In the genomic region with DNA sequence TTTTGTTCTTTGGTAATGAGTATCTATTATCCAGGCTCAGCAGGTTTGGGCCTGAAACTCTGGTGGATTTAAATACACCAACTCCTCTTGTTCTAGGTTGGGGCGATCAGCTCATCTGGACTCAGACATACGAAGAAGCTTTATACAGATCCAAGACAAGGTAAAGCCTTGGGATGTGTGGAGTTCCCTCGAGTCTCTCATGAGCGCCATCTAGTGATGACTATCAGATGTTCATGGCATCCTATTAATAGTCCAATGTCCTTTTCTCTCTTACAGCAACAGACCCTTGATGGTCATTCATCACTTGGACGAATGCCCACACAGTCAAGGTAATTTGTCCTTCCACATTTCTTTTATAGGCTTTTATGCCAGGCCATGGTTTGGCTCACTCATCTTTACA, we compare ENCODE assay signal across 9 mouse cellular contexts. TPM values are rescaled to one million over a fixed set of nuclear protein-coding genes. Genes with fewer than 3 reads are reported as not detected.
DNase-seq lines count a peak whose midpoint lies in the region; ATAC-seq and TF ChIP-seq lines count a peak whose summit lies in the region.
"Had no signal": no experiment of that assay in that cellular context is flagged by ENCODE, and none has a peak within 500 bp of the region (broad histone marks: within the 10 kb centered on the region; RNA-seq: fewer than 3 reads in every experiment).

No protein-coding gene starts in this region.

- H3K4me3 ChIP-seq in neural tube, embryonic 11.5 days (ENCODE audit: low read depth, low read length), result no peak overlapping the region
- H3K4me3 ChIP-seq in cerebellum, adult 2 months (replicated peaks; ENCODE audit: insufficient read depth, low read depth, low read length), result no peak overlapping the region
- H3K4me3 ChIP-seq: myocyte had no signal

- TF ChIP-seq POLR2A in cerebellum, adult 2 months (IDR thresholded peaks at IDR 0.05; ENCODE audit: borderline replicate concordance, insufficient read depth, low read length), result no peak

- peak; percentile 28 for DNase-seq in gastrocnemius, adult 18-20 months (ENCODE audit: low spot score)
- no peak for DNase-seq in gastrocnemius, postnatal 10 days
- DNase-seq in neural tube, embryonic 11.5 days (ENCODE audit: low spot score), result no peak
- DNase-seq in neural tube, embryonic 10.5 days (ENCODE audit: extremely low spot score, low spot score), result no peak
- peak in 1 of 2 experiments; percentile 26 for DNase-seq in cerebellum, adult 2 months
- DNase-seq in heart, postnatal 10 days, result peak; percentile 24 to 40
- peak; percentile 85 for DNase-seq in lung, postnatal 36 days
- no peak for DNase-seq in gastrocnemius, adult 8-10 months (ENCODE audit: low spot score in 2 of 2)

- H3K27me3 ChIP-seq in neural tube, embryonic 11.5 days (ENCODE audit: control insufficient read depth, insufficient read depth, low read length), result no peaks in the 10 kb centered on the region
- no peaks in the 10 kb centered on the region for H3K27me3 ChIP-seq in cerebellum, adult 2 months (ENCODE audit: control insufficient read depth, insufficient read depth, low read length)

- no peaks in the 10 kb centered on the region for H3K9me3 ChIP-seq in neural tube, embryonic 11.5 days (ENCODE audit: control insufficient read depth, low read length)

- H3K4me1 ChIP-seq in neural tube, embryonic 11.5 days (ENCODE audit: control insufficient read depth, insufficient read depth, low read length), result no peaks in the 10 kb centered on the region
- H3K4me1 ChIP-seq in cerebellum, adult 2 months (ENCODE audit: control insufficient read depth, insufficient read depth, low read length), result no peaks in the 10 kb centered on the region

- H3K9ac ChIP-seq in neural tube, embryonic 11.5 days (ENCODE audit: low read length), result no peak overlapping the region

- H3K27ac ChIP-seq in neural tube, embryonic 11.5 days (ENCODE audit: low read depth, low read length), result no peak overlapping the region
- H3K27ac ChIP-seq in cerebellum, adult 2 months (ENCODE audit: insufficient read depth, low read length), result no peak overlapping the region

- TF ChIP-seq CTCF in cerebellum, adult 2 months (IDR thresholded peaks at IDR 0.05; ENCODE audit: borderline replicate concordance, insufficient read depth, low read depth, low read length), result peak; percentile 29; the same call in 1 of the 2 replicates

- WGBS in neural tube, embryonic 11.5 days, result 31% methylated on average over 5 of the region's 5 CpGs
- WGBS in cerebellum, adult 2 months, result 29% methylated on average over 5 of the region's 5 CpGs

- no peak overlapping the region for H3K4me2 ChIP-seq in neural tube, embryonic 11.5 days (ENCODE audit: low read depth)

- intact Hi-C loops in heart, postnatal 10 days (cut with DNase I), result loop anchor here (1.0 kb wide), 1 partner anchor 99 kb away; no protein-coding TSS in a partner anchor

- no peaks in the 10 kb centered on the region for H3K36me3 ChIP-seq in neural tube, embryonic 11.5 days (ENCODE audit: control insufficient read depth, insufficient read depth, low read length)

- 0 out of 2 replicates have a peak, but pooled peaks have one; percentile 42 for ATAC-seq in neural tube, embryonic 11.5 days (ENCODE audit: insufficient read depth, low FRiP score, low TSS enrichment)

RNA-seq across cellular contexts. Expression of gene Agr2, which starts 3.1 kb away (rescaled TPM):
- not detected for total RNA-seq in gastrocnemius, adult 18-20 months (2021)
- total RNA-seq in gastrocnemius, postnatal 10 days (2021), result not detected
- not detected in 2 replicates for polyA plus RNA-seq in neural tube, embryonic 11.5 days (2014; fragmentation: Nextera tagmentation; extraction: Ambion mirVana)
- polyA plus RNA-seq in cerebellum, adult 2 months (2012; rRNA removed), result not detected in 2 replicates
- total RNA-seq in heart, postnatal 10 days (2021), result not detected
- total RNA-seq in gastrocnemius, adult 8-10 months (2022), result not detected
- polyA plus RNA-seq: myocyte had no signal

RNA-seq across cellular contexts. Expression of gene Tspan13, which starts 46.5 kb away (rescaled TPM):
- 10 to 100 TPM; 18.9 to 23.8 TPM for total RNA-seq in gastrocnemius, adult 18-20 months (2021)
- total RNA-seq in gastrocnemius, postnatal 10 days (2021), result 10 to 100 TPM; 50.8 to 59.4 TPM
- 158 and 168 TPM in 2 replicates for polyA plus RNA-seq in neural tube, embryonic 11.5 days (2014; fragmentation: Nextera tagmentation; extraction: Ambion mirVana)
- polyA plus RNA-seq in cerebellum, adult 2 months (2012; rRNA removed), result 157 and 167 TPM in 2 replicates
- total RNA-seq in heart, postnatal 10 days (2021), result 10 to 100 TPM; 83.1 to 96.5 TPM
- total RNA-seq in gastrocnemius, adult 8-10 months (2022), result 10 to 100 TPM; 17.7 to 24.5 (median 23.9) TPM

Comparison
In these comparisons a context has a peak if more than half of its experiments do, and no peak if none do; other contexts are left out.
1. DNase-seq: peak in gastrocnemius, adult 18-20 months (single experiment), heart, postnatal 10 days (2 of 2) and lung, postnatal 36 days (single experiment); none in gastrocnemius, postnatal 10 days (single experiment), neural tube, embryonic 11.5 days (single experiment), neural tube, embryonic 10.5 days (single experiment) and gastrocnemius, adult 8-10 months (0 of 2).